Mouse (Mus musculus) layer of hippocampus, adult 2 months (tissue): ENCODE results near the gene Ncoa5. TPM values are rescaled to one million over a fixed set of nuclear protein-coding genes. Genes with fewer than 3 reads are reported as not detected.
A peak's percentile ranks its signal among the peaks of the same experiment; 100 is the strongest.

Source experiments
- DNase-seq, 2 experiments: peaks; one replicate each; pipeline ENCODE4 v3.0.0; 2022; ENCODE audit warnings: low spot score in 2 of 2
- H3K27ac ChIP-seq: fragments of 200-600 bp; 2 replicates; pipeline ENCODE4 v1.8.1; 2022
- H3K4me3 ChIP-seq: fragments of 200-600 bp; 2 replicates; pipeline ENCODE4 v1.8.1; 2022; ENCODE audit warnings: mild to moderate bottlenecking
- CTCF ChIP-seq: fragments of 200-600 bp; conservative IDR thresholded peaks from 2 replicates; pipeline ENCODE4 v1.8.1; 2022; ENCODE audit warnings: antibody characterized with exemption, mild to moderate bottlenecking, moderate library complexity
- total RNA-seq, 2 experiments: library from RNA; stranded (reverse); gene quantifications; 2 replicates each; pipeline ENCODE4 v1.2.3; 2021

Gene Ncoa5
- total RNA-seq, 2 experiments from 2014 or later, result 57.8 to 63.8 TPM

DNA sequence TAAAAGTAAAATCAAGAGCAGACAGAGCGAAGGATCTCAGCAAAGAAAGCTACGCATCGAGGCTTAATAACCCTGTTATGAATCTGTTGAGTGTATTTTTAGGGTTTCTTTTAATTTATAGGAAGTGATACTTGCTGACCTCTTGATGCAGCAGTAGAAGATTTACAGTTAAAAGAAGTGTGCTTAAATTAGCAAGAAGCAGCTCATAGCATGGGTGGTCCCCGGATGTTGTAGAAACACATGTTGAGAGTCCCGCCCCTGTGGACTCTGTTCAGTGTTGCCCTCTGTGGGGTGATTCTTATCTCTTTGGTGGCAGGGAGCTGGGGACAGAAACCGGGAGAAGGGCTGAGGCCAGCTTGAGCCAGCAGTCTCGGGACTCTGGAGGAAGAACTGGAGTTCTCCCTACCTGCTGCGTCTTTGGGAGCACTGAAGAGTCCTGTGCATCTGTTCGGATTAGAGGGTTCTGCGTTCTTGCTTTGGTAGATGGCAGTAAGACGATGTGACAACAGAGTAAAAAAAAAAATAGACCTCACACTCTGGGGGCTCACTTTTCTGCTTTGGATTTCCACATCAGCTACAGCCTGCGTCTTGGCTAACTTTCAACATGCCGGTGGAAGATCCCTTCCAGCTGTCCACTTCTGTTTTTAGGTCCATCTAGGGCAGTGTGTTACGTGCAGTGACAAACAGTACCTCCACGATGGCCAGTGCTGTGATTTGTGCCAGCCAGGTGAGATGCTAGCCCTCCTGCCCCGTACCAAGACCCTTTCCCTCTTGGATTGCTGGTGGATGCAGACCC, 27.2 kb upstream of the Ncoa5 start:
- no peak for DNase-seq
- Histone ChIP-seq H3K4me3 (no peak overlapping the region), H3K27ac (no peak overlapping the region)
- TF ChIP-seq CTCF, result no peak

DNA sequence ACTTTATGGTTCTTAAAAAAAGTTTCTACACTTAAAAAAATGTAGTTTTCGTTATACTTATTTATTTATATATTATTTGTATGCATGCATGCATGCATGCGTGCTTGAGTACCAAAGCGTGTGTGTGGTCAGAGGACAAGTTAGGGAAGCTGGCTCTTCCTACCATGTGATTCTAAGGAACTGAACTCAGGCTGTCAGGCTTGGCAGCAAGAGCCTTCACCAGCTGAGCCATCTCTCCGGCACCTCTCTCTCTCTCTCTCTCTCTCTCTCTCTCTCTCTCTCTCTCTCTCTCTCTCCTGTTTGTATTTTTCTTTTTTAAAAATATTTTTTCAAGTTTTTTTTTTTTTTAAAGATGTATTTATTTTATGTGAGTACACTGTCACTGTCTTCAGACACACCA, 25.3 kb upstream of the Ncoa5 start:
- Histone ChIP-seq H3K4me3 (no peak overlapping the region), H3K27ac (no peak overlapping the region)
- TF ChIP-seq CTCF, result no peak
- no peak for DNase-seq

DNA sequence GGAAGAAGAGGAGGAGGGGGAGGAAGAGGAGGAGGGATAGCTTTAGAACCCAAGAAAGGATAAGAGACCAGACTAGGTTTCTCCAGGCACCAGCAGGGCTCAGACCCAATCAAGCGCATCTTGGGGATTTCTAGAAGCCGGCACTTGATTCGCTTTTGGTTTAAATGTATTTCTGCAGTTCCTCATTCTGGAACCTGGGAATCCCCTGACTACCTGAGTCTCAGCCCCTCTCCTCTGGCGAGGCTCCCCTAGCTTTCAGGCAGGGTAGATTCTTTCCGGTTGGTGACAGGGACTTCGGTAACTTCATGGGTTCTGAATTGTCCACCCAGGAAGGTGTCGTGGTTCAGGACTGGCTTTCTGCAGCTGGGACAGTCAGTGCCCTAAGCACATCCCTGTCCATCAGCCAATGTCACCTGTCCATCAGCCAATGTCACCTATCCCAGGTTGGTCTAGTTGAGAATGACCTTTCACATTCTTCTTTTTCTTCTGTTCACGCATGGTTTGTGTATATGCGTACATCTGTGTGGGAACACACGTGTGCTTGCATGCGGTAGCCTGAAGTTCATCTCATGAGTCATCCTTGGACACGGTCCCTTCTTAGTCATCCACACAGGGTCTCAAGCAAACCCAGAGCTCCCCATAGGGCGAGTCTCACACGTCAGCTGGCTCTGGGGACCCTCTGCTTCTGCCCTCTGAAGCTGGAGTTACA, 21.9 kb upstream of the Ncoa5 start:
- H3K27ac ChIP-seq, result no peak overlapping the region
- TF ChIP-seq CTCF, result no peak
- no peak overlapping the region for H3K4me3 ChIP-seq
- no peak for DNase-seq

DNA sequence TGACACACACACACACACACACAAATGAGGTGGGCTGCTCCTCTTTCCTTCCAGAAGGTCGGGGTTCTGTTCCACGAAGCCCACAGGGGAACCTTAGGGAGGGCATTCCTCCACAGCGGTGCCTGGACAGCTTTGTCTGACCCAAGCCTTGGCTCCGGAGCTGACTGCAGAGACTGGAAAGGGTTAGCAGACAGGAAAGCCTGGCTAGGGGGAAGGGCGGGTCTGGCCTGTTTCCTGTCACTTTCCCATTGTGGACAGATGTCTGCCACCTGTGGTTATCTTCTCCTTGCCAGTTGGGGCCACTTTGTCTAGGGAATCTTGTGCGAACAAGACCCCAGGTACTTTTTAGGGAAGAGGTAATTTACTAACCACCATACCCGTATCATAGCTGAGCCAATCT, 21.2 kb upstream of the Ncoa5 start:
- DNase-seq, result no peak
- no peak for TF ChIP-seq CTCF
- Histone ChIP-seq H3K27ac (no peak overlapping the region), H3K4me3 (peak overlapping the region; percentile 40; the same call in 1 of the 2 replicates)

DNA sequence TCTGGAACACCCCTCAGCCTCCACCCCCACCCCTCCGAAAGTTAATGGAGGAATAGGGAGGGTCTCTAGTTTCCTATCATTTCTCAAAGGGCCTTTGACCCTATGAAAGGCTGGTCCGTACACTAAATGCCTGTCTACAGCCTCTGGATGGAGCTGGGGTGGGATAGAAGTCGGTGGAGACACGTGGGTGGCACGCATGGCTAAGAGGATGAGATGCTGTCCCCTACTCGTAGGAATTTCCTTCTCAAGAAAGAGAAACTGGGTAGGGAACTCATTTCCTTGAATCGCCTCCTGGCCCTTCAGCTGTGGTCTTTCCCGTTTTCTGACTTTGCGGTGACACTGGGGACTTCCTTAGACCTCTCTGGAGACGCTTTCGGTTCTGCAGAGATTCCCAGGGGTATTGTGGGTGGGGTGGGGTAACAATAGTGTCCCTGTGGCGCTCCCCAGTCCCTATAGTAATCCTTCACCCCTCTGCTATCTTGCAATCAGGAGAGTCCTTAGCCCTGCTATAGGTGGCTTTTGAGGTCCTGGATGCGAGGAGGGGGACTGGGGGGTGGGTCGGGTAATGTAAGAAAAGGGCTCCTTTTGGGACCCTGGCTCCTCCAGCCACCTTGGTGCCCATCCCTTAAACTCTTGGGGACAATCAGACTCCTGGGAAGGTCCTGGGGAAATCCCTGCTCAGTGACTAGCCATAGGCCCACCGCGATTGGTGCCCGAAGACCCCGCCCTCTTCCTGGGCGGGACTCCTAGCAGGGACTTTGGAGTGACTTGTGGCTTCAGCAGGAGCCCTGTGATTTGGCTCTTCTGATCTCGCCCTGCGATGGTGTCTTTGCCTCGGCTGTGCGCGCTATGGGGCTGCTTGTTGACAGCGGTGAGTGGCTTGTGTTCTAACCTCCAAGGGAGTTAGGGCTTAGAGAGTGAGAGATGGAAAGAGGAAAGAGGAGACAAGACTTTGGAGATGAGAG, 20.5 kb upstream of the Ncoa5 start, which contains the start of gene Cd40:
Cd40 (plus strand) TSS at position 740 of the 965 bp plus-strand sequence.
- no peak for DNase-seq

DNA sequence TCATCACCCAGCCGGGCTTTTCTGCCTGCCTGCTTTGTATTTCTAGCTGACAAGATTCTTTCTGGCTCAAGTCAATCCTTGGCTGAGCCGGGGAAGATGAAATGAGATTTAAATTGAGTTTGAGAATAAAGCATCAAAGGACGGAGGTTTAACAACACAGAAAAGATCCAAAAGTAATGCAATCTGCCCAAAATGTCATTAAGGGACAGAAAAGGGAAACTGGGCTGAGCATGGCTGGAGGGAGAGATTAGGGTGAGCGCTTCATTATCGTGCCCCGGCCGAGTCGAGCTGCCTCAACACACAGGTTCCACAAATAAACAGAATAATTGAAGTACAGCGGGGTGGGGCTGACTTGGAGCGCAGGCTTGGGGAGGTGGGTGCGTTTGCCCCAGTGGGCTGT, 16.9 kb upstream of the Ncoa5 start:
- no peak for TF ChIP-seq CTCF
- no peak overlapping the region for H3K27ac ChIP-seq
- DNase-seq, result no peak
- no peak overlapping the region for H3K4me3 ChIP-seq

More for the DNA sequence above, 20.5 kb upstream of the Ncoa5 start, which contains the start of gene Cd40:
- H3K27ac ChIP-seq, result no peak within 1 kb of the TSS
- TF ChIP-seq CTCF, result no peak
- peak within 1 kb of the TSS; percentile 40 for H3K4me3 ChIP-seq

DNA sequence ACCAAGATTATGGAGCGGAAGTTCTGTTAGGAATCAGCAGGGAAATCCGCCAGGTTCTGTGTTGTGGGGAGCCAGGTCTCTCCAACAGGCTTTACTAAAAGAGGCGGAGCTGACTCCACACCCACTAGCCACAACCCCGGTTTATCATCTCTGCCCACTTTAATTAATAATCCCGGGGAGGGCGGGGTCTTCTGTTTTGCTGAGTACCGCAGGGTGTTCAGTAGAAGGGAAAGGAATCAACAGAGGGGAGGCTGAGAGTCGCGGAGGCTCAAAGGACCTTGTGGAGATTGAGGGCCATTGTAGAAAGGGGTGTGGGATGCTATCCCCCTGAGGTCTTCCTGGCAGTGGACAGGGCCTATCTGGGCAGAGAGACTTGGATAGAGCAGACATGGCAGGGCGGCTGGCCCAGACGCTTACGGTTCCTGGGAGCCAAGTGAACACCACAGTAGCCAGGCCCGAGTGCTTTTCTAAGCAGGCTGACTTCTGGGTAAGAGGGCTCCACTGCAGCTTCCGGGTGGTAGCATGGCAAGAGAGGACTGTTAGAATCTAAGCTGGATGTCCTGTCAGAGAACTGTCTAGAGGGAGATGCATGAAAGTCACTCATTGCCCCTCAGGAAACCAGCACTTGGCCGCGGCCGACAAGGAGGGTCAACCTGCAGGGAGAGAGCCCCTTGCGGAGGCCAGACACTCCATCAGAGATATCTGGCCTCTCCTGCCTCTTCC, 16.3 kb upstream of the Ncoa5 start:
- DNase-seq, result no peak
- H3K27ac ChIP-seq, result no peak overlapping the region
- no peak overlapping the region for H3K4me3 ChIP-seq
- TF ChIP-seq CTCF, result no peak

DNA sequence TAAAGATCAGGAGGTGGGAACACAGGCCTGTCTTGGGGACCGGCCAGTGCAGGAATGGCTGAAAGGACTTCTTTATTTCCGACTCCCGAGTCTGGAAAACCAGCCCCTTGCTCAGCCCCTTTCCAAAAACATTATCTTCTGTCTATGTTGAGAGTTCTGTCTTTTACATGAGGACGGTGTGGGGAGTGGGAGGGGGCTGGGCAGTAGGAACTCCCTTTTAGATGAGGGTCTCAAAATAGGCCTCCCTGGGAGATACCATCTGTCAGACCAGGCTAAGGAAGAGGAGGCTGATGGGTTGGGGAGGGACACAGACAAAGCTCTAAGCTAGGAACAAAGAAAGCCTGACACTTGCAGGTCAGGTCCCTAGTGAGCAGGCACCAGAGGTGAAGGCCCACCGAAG, 14.4 kb upstream of the Ncoa5 start:
- DNase-seq, result no peak
- no peak for TF ChIP-seq CTCF

DNA sequence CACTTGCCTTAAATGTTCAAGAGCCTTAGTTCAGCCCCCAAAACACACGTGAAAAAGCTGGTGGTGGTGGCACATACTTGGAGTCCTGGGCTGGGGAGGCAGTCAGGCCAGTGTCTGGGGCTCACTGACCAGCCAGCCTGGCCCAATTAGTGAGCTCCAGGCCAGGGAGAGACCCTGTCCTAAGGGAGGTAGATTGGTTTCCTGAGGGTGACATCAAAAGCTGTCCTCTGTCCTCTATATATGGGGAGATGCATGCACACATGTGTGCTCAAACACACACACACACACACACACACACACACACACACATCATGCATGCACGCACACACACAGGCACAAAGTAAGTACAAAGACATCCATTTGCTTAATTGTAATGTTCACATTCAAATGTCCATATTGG, 9.1 kb upstream of the Ncoa5 start:
- Histone ChIP-seq H3K4me3 (no peak overlapping the region), H3K27ac (no peak overlapping the region)
- DNase-seq, result no peak
- no peak for TF ChIP-seq CTCF

More for the DNA sequence above, 14.4 kb upstream of the Ncoa5 start:
- H3K4me3 ChIP-seq, result no peak overlapping the region
- no peak overlapping the region for H3K27ac ChIP-seq

DNA sequence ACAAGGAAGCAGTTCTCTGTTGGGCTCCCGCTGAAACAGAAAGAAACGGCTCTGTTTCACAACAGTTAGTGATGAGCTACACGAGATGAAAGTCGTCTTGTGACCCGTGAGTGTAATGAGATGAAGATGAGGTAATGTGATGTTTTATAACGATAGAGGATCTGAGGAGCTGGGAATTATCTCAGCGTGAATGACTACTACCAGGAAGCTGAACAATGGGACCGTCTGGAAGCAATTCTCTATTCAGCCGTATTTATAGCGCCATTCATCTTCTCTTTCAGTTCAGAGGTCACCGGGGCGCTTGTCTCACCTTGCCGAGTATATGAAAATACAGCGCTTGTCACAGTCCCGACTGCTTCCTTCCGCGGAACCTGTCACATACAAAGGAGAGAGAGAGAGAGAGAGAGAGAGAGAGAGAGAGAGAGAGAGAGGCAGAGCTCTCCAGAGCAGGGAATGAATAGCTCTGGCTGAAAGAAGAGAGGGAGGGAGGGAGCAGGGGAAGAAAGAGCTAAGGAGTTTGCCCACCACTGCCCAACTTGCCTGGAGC, 8.5 kb upstream of the Ncoa5 start:
- Histone ChIP-seq H3K4me3 (peak overlapping the region; percentile 33), H3K27ac (no peak overlapping the region)
- no peak for DNase-seq
- TF ChIP-seq CTCF, result no peak

DNA sequence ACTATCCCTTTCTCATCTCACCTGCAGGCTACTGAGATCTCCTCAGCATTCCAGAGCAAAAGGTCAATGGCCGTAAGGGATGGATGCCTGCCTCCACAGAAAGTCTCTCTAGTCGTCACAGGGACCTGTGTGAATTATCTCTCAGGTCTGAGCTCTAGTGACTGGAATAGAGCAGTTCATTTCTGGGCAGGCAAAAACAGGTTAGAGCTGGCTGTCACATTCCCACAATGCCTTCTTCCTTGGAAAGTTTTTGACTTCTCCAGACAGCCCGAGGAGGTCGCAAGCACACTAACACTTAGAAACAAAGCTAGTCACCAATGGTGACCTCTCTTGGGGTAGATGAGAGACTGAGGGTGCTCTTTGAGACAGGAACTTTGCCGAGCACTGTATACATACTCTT, 7.5 kb upstream of the Ncoa5 start:
- TF ChIP-seq CTCF, result no peak

DNA sequence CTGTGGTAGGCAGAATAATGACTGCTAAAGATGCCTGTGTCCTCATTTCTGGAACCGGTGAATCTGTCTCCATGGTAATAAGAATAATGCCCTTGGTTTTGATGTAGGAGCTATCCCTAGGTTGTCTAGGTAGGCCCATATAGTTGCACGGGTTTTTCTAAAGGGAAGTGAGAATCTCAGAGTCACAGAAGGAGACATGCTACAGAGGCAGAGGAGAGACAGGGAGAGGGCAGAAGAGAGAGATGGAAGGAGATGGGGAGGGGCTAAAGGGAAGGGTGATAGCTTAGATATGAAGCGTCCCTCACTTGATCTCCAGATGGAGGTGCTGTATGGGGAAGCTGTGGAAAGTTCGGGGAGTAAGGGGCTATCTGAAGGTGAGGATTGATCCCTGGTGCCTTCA, 2.7 kb upstream of the Ncoa5 start:
- no peak for DNase-seq

More for the DNA sequence above, 7.5 kb upstream of the Ncoa5 start:
- Histone ChIP-seq H3K4me3 (no peak overlapping the region), H3K27ac (no peak overlapping the region)
- DNase-seq, result no peak

More for the DNA sequence above, 2.7 kb upstream of the Ncoa5 start:
- no peak for TF ChIP-seq CTCF
- H3K27ac ChIP-seq, result no peak overlapping the region
- H3K4me3 ChIP-seq, result no peak overlapping the region
